Mouse (Mus musculus) thymus, postnatal 0 days (tissue): ENCODE data around the gene Zfc3h1. TPM values are rescaled to one million over a fixed set of nuclear protein-coding genes. Genes with fewer than 3 reads are reported as not detected.
A peak's percentile ranks its signal among the peaks of the same experiment; 100 is the strongest.

ENCODE experiments used
- DNase-seq: peaks from one replicate; pipeline ENCODE4 v3.0.0-alpha.2; 2015; ENCODE audit warnings: low spot score
- polyA plus RNA-seq: library from polyadenylated mRNA; unstranded; fragments of >200 nt; fragmentation: Nextera tagmentation; extraction: Ambion mirVana; gene quantifications from 2 replicates; pipeline ENCODE4 v1.2.1, GENCODE M21; 2015

The Zfc3h1 gene
- polyA plus RNA-seq, 1 experiment from 2014 or later: 21.7 TPM

GRCm38 (mm10) chr10:115383644-115384220 is 1.0 kb upstream of the Zfc3h1 start:
- DNase-seq: no peak

GRCm38 (mm10) chr10:115385018-115386002 is 551 bp downstream of the Zfc3h1 start:
- peak; percentile 76 for DNase-seq

- DNase-seq: no peak
Measured at GRCm38 (mm10) chr10:115387891-115388290, 3.1 kb downstream of the Zfc3h1 start.

- no peak for DNase-seq
Measured at GRCm38 (mm10) chr10:115391076-115391475, 6.3 kb downstream of the Zfc3h1 start.

GRCm38 (mm10) chr10:115391896-115392295 is 7.1 kb downstream of the Zfc3h1 start:
- no peak for DNase-seq

- DNase-seq: peak; percentile 61
Measured at GRCm38 (mm10) chr10:115406393-115406792, 21.6 kb downstream of the Zfc3h1 start.

- no peak for DNase-seq
Measured at GRCm38 (mm10) chr10:115413496-115413895, 28.7 kb downstream of the Zfc3h1 start.

- no peak for DNase-seq
Measured at GRCm38 (mm10) chr10:115414056-115414455, 29.3 kb downstream of the Zfc3h1 start.

- no peak for DNase-seq
Measured at GRCm38 (mm10) chr10:115421976-115422375, 37.2 kb downstream of the Zfc3h1 start.

GRCm38 (mm10) chr10:115425351-115425750 is 40.6 kb downstream of the Zfc3h1 start:
- DNase-seq: no peak

GRCm38 (mm10) chr10:115437286-115437685 is 52.5 kb downstream of the Zfc3h1 start:
- DNase-seq: no peak

GRCm38 (mm10) chr10:115448614-115449013 is 63.9 kb downstream of the Zfc3h1 start:
- DNase-seq: no peak

GRCm38 (mm10) chr10:115457368-115458021 is 72.7 kb downstream of the Zfc3h1 start:
- no peak for DNase-seq

GRCm38 (mm10) chr10:115462646-115463045 is 77.9 kb downstream of the Zfc3h1 start:
- DNase-seq: no peak

- DNase-seq: no peak
Measured at GRCm38 (mm10) chr10:115465072-115465471, 80.3 kb downstream of the Zfc3h1 start.

GRCm38 (mm10) chr10:115465778-115466177 is 81.0 kb downstream of the Zfc3h1 start:
- DNase-seq: no peak

- DNase-seq: no peak
Measured at GRCm38 (mm10) chr10:115467985-115468384, 83.2 kb downstream of the Zfc3h1 start.

- no peak for DNase-seq
Measured at GRCm38 (mm10) chr10:115468632-115469031, 83.9 kb downstream of the Zfc3h1 start.

- no peak for DNase-seq
Measured at GRCm38 (mm10) chr10:115469040-115469439, 84.3 kb downstream of the Zfc3h1 start.

GRCm38 (mm10) chr10:115470621-115471334 is 86.0 kb downstream of the Zfc3h1 start:
- DNase-seq: no peak
